ENCODE assay signal across 16 mouse cellular contexts in genomic region chr11:11777796-11778195, GRCm38 (mm10).
"Had no signal": no experiment of that assay in that cellular context is flagged by ENCODE, and none has a peak within 500 bp of the region (broad histone marks: within the 10 kb centered on the region; RNA-seq: fewer than 3 reads in every experiment).

No protein-coding gene starts in this region.

- H3K27ac ChIP-seq: kidney, embryonic 15.5 days; left cerebral cortex, adult 2 months; liver, embryonic 13.5 days; macrophage; neural tube, embryonic 12.5 days; neural tube, embryonic 15.5 days; stomach, postnatal 0 days had no signal

- H3K27me3 ChIP-seq: kidney, embryonic 15.5 days; liver, embryonic 13.5 days; neural tube, embryonic 12.5 days; neural tube, embryonic 15.5 days had no signal

- DNase-seq: kidney, adult 8-10 months; kidney, postnatal 10 days; kidney, postnatal 36 days; layer of hippocampus, postnatal 36 days; liver, embryonic 13.5 days; lung, adult 2 months; midbrain, embryonic 14.5 days; retina, postnatal 1 day; right cerebral cortex, postnatal 25 days; thymus, postnatal 4 days had no signal

- H3K4me1 ChIP-seq: kidney, embryonic 15.5 days; liver, embryonic 13.5 days; neural tube, embryonic 12.5 days; neural tube, embryonic 15.5 days had no signal

- H3K4me3 ChIP-seq: kidney, embryonic 15.5 days; left cerebral cortex, adult 2 months; liver, embryonic 13.5 days; neural tube, embryonic 12.5 days; neural tube, embryonic 15.5 days had no signal

- H3K9me3 ChIP-seq: kidney, embryonic 15.5 days; liver, embryonic 13.5 days; neural tube, embryonic 12.5 days; neural tube, embryonic 15.5 days had no signal

- H3K36me3 ChIP-seq: kidney, embryonic 15.5 days; liver, embryonic 13.5 days; neural tube, embryonic 12.5 days; neural tube, embryonic 15.5 days had no signal
